Mouse (Mus musculus) gastrocnemius, adult 2 months (tissue): ENCODE results near the gene Ikbip. TPM values are rescaled to one million over a fixed set of nuclear protein-coding genes. Genes with fewer than 3 reads are reported as not detected.
A peak's percentile ranks its signal among the peaks of the same experiment; 100 is the strongest.

Source experiments
- DNase-seq: peaks from one replicate; pipeline ENCODE4 v3.0.0; 2022
- H3K27ac ChIP-seq: fragments of 200-600 bp; 2 replicates; pipeline ENCODE4 v1.8.1; 2022; ENCODE audit warnings: mild to moderate bottlenecking
- H3K4me3 ChIP-seq: fragments of 200-600 bp; 2 replicates; pipeline ENCODE4 v1.8.1; 2022; ENCODE audit warnings: mild to moderate bottlenecking, moderate library complexity
- CTCF ChIP-seq: fragments of 200-600 bp; IDR thresholded peaks from 2 replicates; pipeline ENCODE4 v1.8.1; 2022; ENCODE audit warnings: antibody characterized with exemption, mild to moderate bottlenecking, moderate library complexity
- intact Hi-C: fragments of 180-260 bp; cut with DNase I; formaldehyde crosslinking; loops from one replicate; pipeline ENCODE4 v1.15.1; 2025
- long read RNA-seq, 2 experiments: library from polyadenylated mRNA; stranded (forward); transcript quantifications; one replicate each; pipeline ENCODE4 v2.0.0; 2021
- total RNA-seq, 2 experiments: library from RNA; stranded (reverse); gene quantifications; 2 replicates each; pipeline ENCODE4 v1.2.3; 2021

The Ikbip gene
- 10 to 100 TPM in 1 of 2 experiments, 1 to 10 TPM in 1; 9.6 to 12.9 TPM for total RNA-seq
- long read RNA-seq, experiment 1, partial matches to known transcripts = 0 of 9 reads
- long read RNA-seq, experiment 1, other reads (novel, unspliced or antisense) = 3 of 9 reads
- long read RNA-seq, experiment 2, partial matches to known transcripts = 0 of 8 reads
- long read RNA-seq, experiment 2, other reads (novel, unspliced or antisense) = 2 of 8 reads

- H3K4me3 ChIP-seq = peak within 1 kb of the TSS; percentile 100
Observed at GRCm38 (mm10) chr10:91082550-91083392, at the start of gene Ikbip, which contains the start of gene Apaf1. Gene Ikbip (plus strand): TSS chr10:91082940. Gene Apaf1 (minus strand): TSS chr10:91082770.

GRCm38 (mm10) chr10:91033942-91034341 lies 48.8 kb upstream of the Ikbip start:
- H3K4me3 ChIP-seq = no peak overlapping the region
- peak; percentile 69 for DNase-seq
- H3K27ac ChIP-seq = no peak overlapping the region
- peak; percentile 90; the same call in 1 of the 2 replicates for TF ChIP-seq CTCF
- intact Hi-C loops = loop anchor here (1.0 to 10.0 kb wide), 3 partner anchors 229 to 306 kb away; no protein-coding TSS in a partner anchor

More at GRCm38 (mm10) chr10:91082550-91083392, at the start of gene Ikbip, which contains the start of gene Apaf1:
- DNase-seq = peak; percentile 100
- intact Hi-C loops = loop anchor here (2.0 kb wide), 1 partner anchor 40 kb away; no protein-coding TSS in a partner anchor
- H3K27ac ChIP-seq = peak within 1 kb of the TSS; percentile 88
- TF ChIP-seq CTCF = no peak

GRCm38 (mm10) chr10:91049696-91050095 lies 33.0 kb upstream of the Ikbip start:
- TF ChIP-seq CTCF = no peak
- intact Hi-C loops = no loop called here
- no peak for DNase-seq
- H3K4me3 ChIP-seq = no peak overlapping the region
- no peak overlapping the region for H3K27ac ChIP-seq

DNA sequence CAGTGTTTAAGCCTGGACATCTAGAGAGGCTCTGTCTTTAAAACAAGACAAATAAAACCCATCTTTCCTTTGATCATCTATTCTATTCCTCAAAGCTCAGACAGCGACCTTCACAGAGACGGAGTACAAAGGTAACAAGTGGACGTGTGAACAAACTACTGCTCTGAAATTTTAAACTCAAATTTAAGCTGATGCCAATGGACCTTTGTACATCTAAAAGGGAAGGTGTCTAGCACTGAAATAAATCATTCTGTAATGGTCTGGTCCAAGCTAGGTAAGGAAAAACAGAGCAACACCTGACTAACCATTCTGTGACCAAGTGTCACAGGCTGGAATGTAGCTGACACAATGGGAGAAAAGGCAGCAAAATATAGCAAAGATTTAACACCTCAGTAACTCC lies 31.6 kb upstream of the Ikbip start:
- intact Hi-C loops = no loop called here
- DNase-seq = no peak
- no peak for TF ChIP-seq CTCF
- H3K27ac ChIP-seq = no peak overlapping the region
- H3K4me3 ChIP-seq = no peak overlapping the region

GRCm38 (mm10) chr10:91052734-91053133 lies 30.0 kb upstream of the Ikbip start:
- Histone ChIP-seq H3K27ac (no peak overlapping the region), H3K4me3 (no peak overlapping the region)
- TF ChIP-seq CTCF = no peak
- intact Hi-C loops = no loop called here
- DNase-seq = no peak

GRCm38 (mm10) chr10:91060742-91061141 lies 22.0 kb upstream of the Ikbip start:
- intact Hi-C loops = no loop called here
- DNase-seq = no peak

GRCm38 (mm10) chr10:91062355-91062754 lies 20.4 kb upstream of the Ikbip start:
- H3K4me3 ChIP-seq = no peak overlapping the region
- no peak for TF ChIP-seq CTCF
- DNase-seq = no peak
- intact Hi-C loops = no loop called here
- H3K27ac ChIP-seq = no peak overlapping the region

More at GRCm38 (mm10) chr10:91060742-91061141, 22.0 kb upstream of the Ikbip start:
- Histone ChIP-seq H3K4me3 (no peak overlapping the region), H3K27ac (peak overlapping the region; percentile 3; the same call in 1 of the 2 replicates)
- peak; percentile 61 for TF ChIP-seq CTCF

DNA sequence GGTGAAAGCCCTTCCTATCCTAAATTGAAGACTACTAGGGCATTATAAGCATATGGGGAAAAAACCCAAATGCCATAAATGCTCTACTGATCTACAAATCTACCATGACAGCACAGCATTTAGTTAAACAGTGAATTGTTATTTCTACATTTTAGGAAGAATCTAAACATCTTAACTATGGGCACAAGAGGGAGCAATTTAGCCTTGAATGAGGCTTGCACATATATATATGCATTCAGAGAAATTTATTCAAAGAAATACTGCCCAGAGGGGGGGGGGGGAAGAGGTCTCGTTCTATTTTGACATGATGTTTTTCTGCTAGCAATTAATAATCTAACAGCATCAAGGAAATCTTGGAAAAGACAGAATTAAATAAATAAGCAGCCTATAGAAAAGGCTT lies 11.0 kb upstream of the Ikbip start:
- peak; percentile 33 for TF ChIP-seq CTCF
- intact Hi-C loops = loop anchor here (5.0 kb wide), 1 partner anchor 71 kb away; no protein-coding TSS in a partner anchor
- Histone ChIP-seq H3K4me3 (no peak overlapping the region), H3K27ac (no peak overlapping the region)
- no peak for DNase-seq

- peak; percentile 60 for DNase-seq
- no peak overlapping the region for H3K27ac ChIP-seq
- intact Hi-C loops = loop anchor here (5.0 kb wide), 1 partner anchor 69 kb away; no protein-coding TSS in a partner anchor
Observed at GRCm38 (mm10) chr10:91073345-91073744, 9.4 kb upstream of the Ikbip start.

GRCm38 (mm10) chr10:91076667-91077066 lies 6.1 kb upstream of the Ikbip start:
- Histone ChIP-seq H3K27ac (no peak overlapping the region), H3K4me3 (no peak overlapping the region)
- TF ChIP-seq CTCF = no peak
- no peak for DNase-seq
- intact Hi-C loops = no loop called here

More at GRCm38 (mm10) chr10:91073345-91073744, 9.4 kb upstream of the Ikbip start:
- TF ChIP-seq CTCF = no peak
- H3K4me3 ChIP-seq = no peak overlapping the region

GRCm38 (mm10) chr10:91080540-91080939 lies 2.2 kb upstream of the Ikbip start:
- no peak for DNase-seq
- Histone ChIP-seq H3K4me3 (no peak overlapping the region), H3K27ac (no peak overlapping the region)
- intact Hi-C loops = no loop called here
- no peak for TF ChIP-seq CTCF

GRCm38 (mm10) chr10:91081959-91082507 lies 707 bp upstream of the Ikbip start:
- DNase-seq = no peak
- TF ChIP-seq CTCF = no peak
- peak overlapping the region; percentile 88 for H3K27ac ChIP-seq
- intact Hi-C loops = loop anchor here (2.0 kb wide), 1 partner anchor 41 kb away; no protein-coding TSS in a partner anchor
- peak overlapping the region; percentile 100 for H3K4me3 ChIP-seq
